Mouse (Mus musculus) heart, embryonic 16.5 days (tissue): ENCODE measurements around the gene Gm44596. TPM values are rescaled to one million over a fixed set of nuclear protein-coding genes. Genes with fewer than 3 reads are reported as not detected.

ENCODE experiments used
- ATAC-seq: fragments of 200-750 bp; cut with Nextera tagmentation; replicated peaks from 2 replicates; pipeline ENCODE4 v1.8.0; 2017; ENCODE audit warnings: moderate number of reproducible peaks; ENCODE audit not compliant: insufficient read depth, low FRiP score; ENCODE audit errors: extremely low read depth
- H3K27ac ChIP-seq: fragments of 300-500 bp; sonication (generic); 2 replicates; pipeline ENCODE4 v1.5.1; 2014; ENCODE audit warnings: mild to moderate bottlenecking, low read length, control low read depth, moderate library complexity
- H3K27me3 ChIP-seq: fragments of 300-500 bp; sonication (generic); 2 replicates; pipeline ENCODE4 v1.6.1; 2014; ENCODE audit warnings: low read length, mixed read lengths; ENCODE audit not compliant: control insufficient read depth, insufficient read depth
- H3K36me3 ChIP-seq: fragments of 300-500 bp; sonication (generic); 2 replicates; pipeline ENCODE4 v1.6.1; 2014; ENCODE audit not compliant: control insufficient read depth, insufficient read depth
- H3K4me1 ChIP-seq: fragments of 300-500 bp; sonication (generic); 2 replicates; pipeline ENCODE4 v1.6.1; 2014; ENCODE audit warnings: low read length, mixed read lengths; ENCODE audit not compliant: control insufficient read depth, insufficient read depth
- H3K4me2 ChIP-seq: fragments of 300-500 bp; sonication (generic); 2 replicates; pipeline ENCODE4 v1.6.1; 2014; ENCODE audit warnings: low read depth, mild to moderate bottlenecking, control low read depth, low read length
- H3K4me3 ChIP-seq: fragments of 300-500 bp; sonication (generic); 2 replicates; pipeline ENCODE4 v1.5.1; 2014; ENCODE audit warnings: mild to moderate bottlenecking, control low read depth, low read length
- H3K9ac ChIP-seq: fragments of 300-500 bp; sonication (generic); 2 replicates; pipeline ENCODE4 v1.6.1; 2014; ENCODE audit warnings: low read length, control low read depth
- H3K9me3 ChIP-seq: fragments of 300-500 bp; sonication (generic); replicated peaks from 2 replicates; pipeline ENCODE4 v1.6.1; 2016; ENCODE audit warnings: low read length; ENCODE audit not compliant: control insufficient read depth
- WGBS: fragments of 180-500 bp; shearing (Covaris S2); extraction: QIAGEN DNeasy Blood & Tissue Kit; methylation state at CpG from one replicate; pipeline ENCODE4 v1.1.7; 2014; 5-methylcytosine and 5-hydroxymethylcytosine counted together
- polyA plus RNA-seq: library from polyadenylated mRNA; unstranded; fragments of >200 nt; fragmentation: Nextera tagmentation; extraction: Ambion mirVana; gene quantifications from 2 replicates; pipeline ENCODE4 v1.2.1, GENCODE M21; 2015

Gm44596 gene
- polyA plus RNA-seq, 1 experiment from 2014 or later, result not detected

DNA sequence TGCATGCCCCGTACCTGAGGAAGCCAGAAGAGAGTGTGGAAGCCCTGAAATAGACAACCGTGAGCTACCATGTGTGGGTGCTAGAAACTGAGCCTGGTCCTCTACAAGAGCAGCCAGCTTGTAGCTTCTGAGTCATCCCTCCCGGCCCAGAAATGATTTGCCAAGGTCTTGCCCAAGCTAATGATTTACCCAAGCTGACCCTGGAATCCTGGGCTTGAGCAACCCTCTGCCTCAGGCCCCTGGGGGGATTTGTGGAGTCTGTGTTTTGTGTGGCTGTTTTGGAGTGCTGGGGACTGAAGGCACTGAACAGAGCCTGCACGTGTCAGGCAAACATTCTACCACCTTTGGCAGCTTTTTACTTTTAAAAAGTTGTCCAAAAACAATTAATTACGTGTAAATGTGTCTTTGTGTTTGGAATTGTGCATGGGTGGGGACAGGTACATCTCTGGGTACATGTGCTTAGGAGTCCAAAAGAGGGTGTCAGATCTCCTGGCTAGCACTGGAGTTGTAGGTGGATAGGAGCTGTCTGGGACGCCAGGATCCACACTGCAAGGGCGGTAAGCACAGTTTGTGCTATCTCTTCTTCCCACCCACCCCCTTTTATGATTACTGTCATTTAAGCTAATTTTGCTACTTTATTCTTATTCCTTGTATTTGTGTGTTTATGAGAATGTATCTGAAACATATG, 22.4 kb downstream of the Gm44596 start:
- no peaks in the 10 kb centered on the region for H3K36me3 ChIP-seq
- no peak overlapping the region for H3K4me3 ChIP-seq
- H3K4me2 ChIP-seq, result no peak overlapping the region
- H3K27ac ChIP-seq, result no peak overlapping the region
- ATAC-seq, result no peak
- WGBS, result 74% methylated on average over 7 of the region's 7 CpGs
- H3K4me1 ChIP-seq, result peaks cover 11% of the 10 kb centered on the region
- no peak overlapping the region for H3K9ac ChIP-seq
- H3K9me3 ChIP-seq, result no peaks in the 10 kb centered on the region
- no peaks in the 10 kb centered on the region for H3K27me3 ChIP-seq

DNA sequence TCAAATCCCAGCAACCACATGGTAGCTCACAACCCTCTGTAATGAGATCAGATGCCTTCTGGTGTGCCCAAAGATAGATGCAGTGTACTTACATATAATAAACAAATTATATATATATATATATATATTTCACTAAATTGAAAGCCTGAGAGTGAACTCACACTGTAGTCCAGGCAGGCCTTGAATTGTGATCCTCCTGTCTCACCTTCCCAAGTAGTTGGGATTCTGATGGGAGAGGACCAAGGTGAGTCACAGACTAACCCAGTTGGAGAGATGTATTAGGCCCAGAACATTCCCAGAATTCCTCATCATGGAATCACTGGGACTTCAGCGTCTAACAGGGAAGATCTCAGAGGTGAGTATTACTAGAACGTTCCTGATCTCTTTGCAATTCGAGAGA, 23.7 kb downstream of the Gm44596 start, which contains the start of gene Nrip2:
Gene Nrip2 (plus strand): TSS at position 301 of the 400 bp plus-strand sequence.
- WGBS, result 62% methylated on average over 3 of the region's 3 CpGs

DNA sequence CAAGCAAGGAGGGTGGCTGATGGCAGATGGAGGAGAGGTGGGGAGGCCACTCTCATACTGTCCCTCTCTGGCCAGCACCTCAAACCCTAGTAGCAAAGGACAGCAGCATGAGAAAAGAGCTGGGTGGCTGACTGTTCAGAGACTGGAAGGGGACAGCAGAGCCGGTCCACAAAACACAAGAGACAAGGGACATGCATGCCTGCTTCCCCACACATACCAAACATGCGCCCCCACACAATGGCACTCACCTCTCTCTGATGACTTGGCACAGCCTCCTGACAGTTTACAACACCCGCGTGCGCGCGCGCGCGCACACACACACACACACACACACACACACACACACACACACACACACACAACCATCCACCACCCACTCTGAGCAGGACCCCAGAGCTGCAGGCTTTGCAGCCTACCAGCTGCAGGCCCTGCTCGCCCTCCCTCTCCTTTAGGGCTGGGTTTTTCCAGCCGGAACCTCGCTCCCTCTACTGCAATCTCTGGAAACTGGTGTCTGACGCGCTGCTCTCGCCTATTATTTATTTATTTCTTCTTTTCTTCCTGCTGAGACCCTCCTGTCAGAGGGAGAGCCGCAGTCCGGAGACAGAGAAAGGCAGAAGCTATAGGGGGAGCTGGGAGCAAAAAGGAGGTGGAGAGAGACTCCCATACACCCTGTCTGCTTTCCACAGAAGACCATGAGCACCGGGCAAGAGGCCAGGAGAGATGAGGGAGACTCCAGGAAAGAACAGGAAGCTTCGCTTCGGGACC, 24.3 kb downstream of the Gm44596 start:
- peak; percentile 70 for ATAC-seq
- no peak overlapping the region for H3K27ac ChIP-seq
- H3K4me2 ChIP-seq, result peak overlapping the region; percentile 62
- H3K4me1 ChIP-seq, result peaks cover 11% of the 10 kb centered on the region
- 31% methylated on average over 21 of the region's 21 CpGs for WGBS
- H3K9ac ChIP-seq, result peak overlapping the region; percentile 65
- H3K4me3 ChIP-seq, result peak overlapping the region; percentile 41
- H3K27me3 ChIP-seq, result no peaks in the 10 kb centered on the region
- H3K36me3 ChIP-seq, result no peaks in the 10 kb centered on the region
- no peaks in the 10 kb centered on the region for H3K9me3 ChIP-seq

More for the DNA sequence above, 23.7 kb downstream of the Gm44596 start, which contains the start of gene Nrip2:
- ATAC-seq, result no peak
- peaks cover 11% of the 10 kb centered on the region for H3K4me1 ChIP-seq
- no peaks in the 10 kb centered on the region for H3K27me3 ChIP-seq
- peak within 1 kb of the TSS; percentile 41 for H3K4me3 ChIP-seq
- H3K27ac ChIP-seq, result no peak within 1 kb of the TSS
- peak within 1 kb of the TSS; percentile 62 for H3K4me2 ChIP-seq
- no peaks in the 10 kb centered on the region for H3K9me3 ChIP-seq
- no peaks in the 10 kb centered on the region for H3K36me3 ChIP-seq
- H3K9ac ChIP-seq, result peak within 1 kb of the TSS; percentile 65

DNA sequence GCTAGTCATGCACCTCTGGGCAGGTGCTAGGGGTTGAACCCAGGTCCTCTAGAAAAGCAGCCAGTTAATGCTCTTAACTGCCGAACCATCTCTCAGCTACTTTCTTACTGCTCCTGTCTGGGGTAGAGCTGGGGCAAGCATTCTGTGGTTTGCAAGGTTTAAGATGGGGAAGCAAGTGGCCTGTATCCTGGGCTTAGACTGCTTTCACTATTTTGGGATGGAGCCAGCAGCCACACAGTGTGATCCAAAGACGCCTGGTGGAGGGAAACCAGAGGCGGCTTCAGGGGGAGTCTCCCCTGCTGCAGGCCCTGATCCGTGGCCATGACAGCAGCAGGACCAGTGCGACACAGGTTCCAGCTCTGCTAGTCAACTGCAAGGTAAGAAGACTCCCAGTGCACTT, 29.4 kb downstream of the Gm44596 start:
- no peak overlapping the region for H3K4me3 ChIP-seq
- H3K4me2 ChIP-seq, result no peak overlapping the region
- H3K4me1 ChIP-seq, result peaks cover 8% of the 10 kb centered on the region; the same call in 1 of the 2 replicates
- 0 out of 2 replicates have a peak, but pooled peaks have one; percentile 4 for ATAC-seq
- no peaks in the 10 kb centered on the region for H3K27me3 ChIP-seq
- WGBS, result 51% methylated on average over 5 of the region's 5 CpGs
- H3K27ac ChIP-seq, result no peak overlapping the region
- peaks cover 21% of the 10 kb centered on the region for H3K36me3 ChIP-seq
- no peaks in the 10 kb centered on the region for H3K9me3 ChIP-seq
- H3K9ac ChIP-seq, result no peak overlapping the region

- H3K27ac ChIP-seq, result no peak overlapping the region
- no peak for ATAC-seq
- H3K4me3 ChIP-seq, result no peak overlapping the region
- H3K9ac ChIP-seq, result no peak overlapping the region
- no peaks in the 10 kb centered on the region for H3K4me1 ChIP-seq
- WGBS, result 83% methylated on average over 7 of the region's 7 CpGs
- H3K36me3 ChIP-seq, result peaks cover 46% of the 10 kb centered on the region
- H3K27me3 ChIP-seq, result no peaks in the 10 kb centered on the region
- H3K9me3 ChIP-seq, result no peaks in the 10 kb centered on the region
- no peak overlapping the region for H3K4me2 ChIP-seq
These were observed 33.3 kb downstream of the Gm44596 start for GRCm38 (mm10) chr6:128408544-128409125.

- Histone ChIP-seq H3K4me1 (no peaks in the 10 kb centered on the region), H3K36me3 (peaks cover 46% of the 10 kb centered on the region)
- ATAC-seq, result no peak
These were observed 35.0 kb downstream of the Gm44596 start for GRCm38 (mm10) chr6:128410305-128410704.

DNA sequence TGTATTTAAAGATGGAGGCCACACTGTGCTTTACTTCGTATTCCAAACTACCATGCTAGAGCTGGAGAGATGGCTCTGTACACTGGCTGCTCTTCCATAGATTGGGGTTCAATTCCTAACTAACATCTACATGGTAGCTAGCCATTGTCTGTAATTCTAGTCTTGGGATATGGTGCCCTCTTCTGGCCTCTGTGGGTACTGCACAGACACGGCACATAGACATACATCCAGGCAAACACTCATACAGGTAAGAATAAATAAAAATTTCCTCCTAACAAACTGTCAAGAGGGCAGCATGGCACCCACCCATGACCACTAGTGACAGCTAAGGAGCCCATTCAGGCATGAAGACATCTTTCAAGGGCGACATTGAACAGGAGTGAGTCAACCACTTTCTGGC, 35.8 kb downstream of the Gm44596 start:
- 20% methylated on average over 3 of the region's 3 CpGs for WGBS
- H3K9me3 ChIP-seq, result no peaks in the 10 kb centered on the region
- no peak for ATAC-seq

More at GRCm38 (mm10) chr6:128410305-128410704, 35.0 kb downstream of the Gm44596 start:
- H3K9me3 ChIP-seq, result no peaks in the 10 kb centered on the region
- no peaks in the 10 kb centered on the region for H3K27me3 ChIP-seq
- H3K9ac ChIP-seq, result no peak overlapping the region
- H3K27ac ChIP-seq, result no peak overlapping the region
- H3K4me2 ChIP-seq, result no peak overlapping the region
- 91% methylated on average over 13 of the region's 13 CpGs for WGBS
- H3K4me3 ChIP-seq, result no peak overlapping the region

DNA sequence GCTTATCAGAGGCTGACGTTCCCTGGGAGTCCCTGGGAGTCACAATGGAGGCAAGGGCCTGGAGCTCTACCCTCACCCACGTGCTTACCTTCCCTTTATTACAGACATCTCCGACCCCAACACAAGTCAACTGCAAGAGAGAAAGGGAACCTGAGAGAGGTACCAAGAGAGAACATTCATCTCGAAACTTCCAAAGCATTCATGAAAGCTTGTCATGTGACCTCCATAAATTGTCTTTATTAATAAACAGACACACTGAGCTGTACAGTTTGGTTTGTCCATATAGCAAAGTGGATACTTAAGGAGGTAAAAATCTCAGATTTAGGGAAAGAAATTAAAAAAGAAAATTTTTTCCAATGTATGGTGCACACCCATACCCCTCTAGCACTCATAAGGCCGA, 40.9 kb downstream of the Gm44596 start:
- H3K4me1 ChIP-seq, result no peaks in the 10 kb centered on the region
- no peak overlapping the region for H3K4me3 ChIP-seq
- H3K9me3 ChIP-seq, result no peaks in the 10 kb centered on the region
- ATAC-seq, result no peak
- peaks cover 20% of the 10 kb centered on the region for H3K36me3 ChIP-seq
- whole genome bisulfite sequencing, result 80% methylated on average over 5 of the region's 5 CpGs
- no peak overlapping the region for H3K27ac ChIP-seq
- H3K4me2 ChIP-seq, result no peak overlapping the region
- no peaks in the 10 kb centered on the region for H3K27me3 ChIP-seq
- no peak overlapping the region for H3K9ac ChIP-seq

More for the DNA sequence above, 35.8 kb downstream of the Gm44596 start:
- Histone ChIP-seq H3K27me3 (no peaks in the 10 kb centered on the region), H3K4me1 (no peaks in the 10 kb centered on the region), H3K27ac (no peak overlapping the region), H3K9ac (no peak overlapping the region), H3K4me2 (no peak overlapping the region), H3K36me3 (peaks cover 45% of the 10 kb centered on the region), H3K4me3 (no peak overlapping the region)

GRCm38 (mm10) chr6:128418076-128418475, 42.8 kb downstream of the Gm44596 start:
- ATAC-seq, result no peak
- Histone ChIP-seq H3K27me3 (no peaks in the 10 kb centered on the region), H3K4me1 (no peaks in the 10 kb centered on the region), H3K9ac (no peak overlapping the region), H3K9me3 (no peaks in the 10 kb centered on the region), H3K4me2 (no peak overlapping the region), H3K36me3 (peaks cover 6% of the 10 kb centered on the region; the same call in 1 of the 2 replicates), H3K4me3 (no peak overlapping the region), H3K27ac (no peak overlapping the region)
- WGBS, result 75% methylated on average over 1 of the region's 1 CpGs
